Mouse (Mus musculus) urinary bladder, postnatal 4 days (tissue): Measurements from ENCODE around the gene Cryz.

Experiments used
- DNase-seq, 2 experiments: peaks; one replicate each; pipeline ENCODE4 v3.0.0; 2021 to 2022; ENCODE audit warnings: low spot score in 2 of 2

Gene Cryz

GRCm38 (mm10) chr3:154671013-154671412 lies 74.5 kb downstream of the Cryz start:
- no peak for DNase-seq
